Mouse (Mus musculus): ENCODE measurements around the gene Tardbp. TPM values are rescaled to one million over a fixed set of nuclear protein-coding genes. Genes with fewer than 3 reads are reported as not detected.

The Tardbp gene
- total RNA-seq, 2 experiments from 2014 or later, result 115 TPM

GRCm38 (mm10) chr4:148604541-148605165 is 22.2 kb downstream of the Tardbp start:
- DNase-seq, result peak; percentile 59
- intact Hi-C loops (cut with DNase I; ENCODE audit: low total_unique reads), result no loop called here

GRCm38 (mm10) chr4:148604141-148604540 is 22.7 kb downstream of the Tardbp start:
- no peak for DNase-seq
- intact Hi-C loops (cut with DNase I; ENCODE audit: low total_unique reads), result no loop called here

- DNase-seq, result no peak
- intact Hi-C loops (cut with DNase I; ENCODE audit: low total_unique reads), result no loop called here
Measured at GRCm38 (mm10) chr4:148603376-148604139, 23.3 kb downstream of the Tardbp start.

- intact Hi-C loops (cut with DNase I; ENCODE audit: low total_unique reads), result no loop called here
Measured at GRCm38 (mm10) chr4:148602357-148603120, 24.3 kb downstream of the Tardbp start, which contains the start of gene Masp2. Gene Masp2, plus strand, starts transcription at chr4:148602554.

GRCm38 (mm10) chr4:148601871-148602270 is 24.9 kb downstream of the Tardbp start:
- intact Hi-C loops (cut with DNase I; ENCODE audit: low total_unique reads), result no loop called here
- no peak for DNase-seq

More at GRCm38 (mm10) chr4:148602357-148603120, 24.3 kb downstream of the Tardbp start, which contains the start of gene Masp2:
- no peak for DNase-seq

- DNase-seq, result no peak
- intact Hi-C loops (cut with DNase I; ENCODE audit: low total_unique reads), result no loop called here
Measured at GRCm38 (mm10) chr4:148600316-148600715, 26.5 kb downstream of the Tardbp start.

GRCm38 (mm10) chr4:148598826-148599225 is 28.0 kb downstream of the Tardbp start:
- intact Hi-C loops (cut with DNase I; ENCODE audit: low total_unique reads), result no loop called here
- no peak for DNase-seq

- intact Hi-C loops (cut with DNase I; ENCODE audit: low total_unique reads), result no loop called here
Measured at GRCm38 (mm10) chr4:148596731-148597130, 30.1 kb downstream of the Tardbp start.

GRCm38 (mm10) chr4:148595916-148596315 is 30.9 kb downstream of the Tardbp start:
- intact Hi-C loops (cut with DNase I; ENCODE audit: low total_unique reads), result no loop called here
- DNase-seq, result no peak

More at GRCm38 (mm10) chr4:148596731-148597130, 30.1 kb downstream of the Tardbp start:
- DNase-seq, result no peak

GRCm38 (mm10) chr4:148593996-148594395 is 32.8 kb downstream of the Tardbp start:
- intact Hi-C loops (cut with DNase I; ENCODE audit: low total_unique reads), result no loop called here

GRCm38 (mm10) chr4:148591637-148592380 is 35.0 kb downstream of the Tardbp start:
- DNase-seq, result peak; percentile 42
- intact Hi-C loops (cut with DNase I; ENCODE audit: low total_unique reads), result no loop called here

More at GRCm38 (mm10) chr4:148593996-148594395, 32.8 kb downstream of the Tardbp start:
- DNase-seq, result no peak

GRCm38 (mm10) chr4:148591171-148591630 is 35.6 kb downstream of the Tardbp start, which contains the start of gene Srm:
Gene Srm, plus strand, starts transcription at chr4:148591503.
- DNase-seq, result peak; percentile 99
- intact Hi-C loops (cut with DNase I; ENCODE audit: low total_unique reads), result no loop called here

GRCm38 (mm10) chr4:148590421-148591170 is 36.2 kb downstream of the Tardbp start:
- peak; percentile 33 for DNase-seq
- intact Hi-C loops (cut with DNase I; ENCODE audit: low total_unique reads), result no loop called here

- DNase-seq, result no peak
- intact Hi-C loops (cut with DNase I; ENCODE audit: low total_unique reads), result no loop called here
Measured at GRCm38 (mm10) chr4:148589565-148589964, 37.3 kb downstream of the Tardbp start.

GRCm38 (mm10) chr4:148588793-148589192 is 38.0 kb downstream of the Tardbp start:
- DNase-seq, result peak; percentile 44
- intact Hi-C loops (cut with DNase I; ENCODE audit: low total_unique reads), result no loop called here

GRCm38 (mm10) chr4:148586648-148587047 is 40.2 kb downstream of the Tardbp start:
- intact Hi-C loops (cut with DNase I; ENCODE audit: low total_unique reads), result no loop called here
- no peak for DNase-seq

- intact Hi-C loops (cut with DNase I; ENCODE audit: low total_unique reads), result no loop called here
Measured at GRCm38 (mm10) chr4:148583257-148583656, 43.6 kb downstream of the Tardbp start.

GRCm38 (mm10) chr4:148581422-148581821 is 45.4 kb downstream of the Tardbp start:
- DNase-seq, result no peak
- intact Hi-C loops (cut with DNase I; ENCODE audit: low total_unique reads), result no loop called here

More at GRCm38 (mm10) chr4:148583257-148583656, 43.6 kb downstream of the Tardbp start:
- DNase-seq, result no peak
